Mouse (Mus musculus) heart, embryonic 11.5 days (tissue): ENCODE data around the gene Ndufb2. TPM values are rescaled to one million over a fixed set of nuclear protein-coding genes. Genes with fewer than 3 reads are reported as not detected.

Source experiments
- ATAC-seq: fragments of 200-750 bp; cut with Nextera tagmentation; replicated peaks from 2 replicates; pipeline ENCODE4 v1.8.0; 2017; ENCODE audit warnings: moderate library complexity; ENCODE audit not compliant: insufficient number of reproducible peaks, low FRiP score, low TSS enrichment
- H3K27ac ChIP-seq: fragments of 300-500 bp; sonication (generic); 2 replicates; pipeline ENCODE4 v1.5.1; 2014; ENCODE audit warnings: mild to moderate bottlenecking, low read depth, low read length
- H3K27me3 ChIP-seq: fragments of 300-500 bp; sonication (generic); 2 replicates; pipeline ENCODE4 v1.6.1; 2014; ENCODE audit warnings: mild to moderate bottlenecking, low read length, mixed read lengths; ENCODE audit not compliant: control insufficient read depth, insufficient read depth
- H3K36me3 ChIP-seq: fragments of 300-500 bp; sonication (generic); 2 replicates; pipeline ENCODE4 v1.6.1; 2014; ENCODE audit warnings: mild to moderate bottlenecking, low read length, moderate library complexity, mixed read lengths; ENCODE audit not compliant: control insufficient read depth, insufficient read depth
- H3K4me1 ChIP-seq: fragments of 300-500 bp; sonication (generic); 2 replicates; pipeline ENCODE4 v1.6.1; 2014; ENCODE audit warnings: low read length; ENCODE audit not compliant: control insufficient read depth, insufficient read depth
- H3K4me2 ChIP-seq: fragments of 300-500 bp; sonication (generic); 2 replicates; pipeline ENCODE4 v1.6.1; 2014; ENCODE audit warnings: mild to moderate bottlenecking, moderate library complexity
- H3K4me3 ChIP-seq: fragments of 300-500 bp; sonication (generic); 2 replicates; pipeline ENCODE4 v1.5.1; 2014; ENCODE audit warnings: low read depth, low read length
- H3K9ac ChIP-seq: fragments of 300-500 bp; sonication (generic); 2 replicates; pipeline ENCODE4 v1.6.1; 2014; ENCODE audit warnings: mild to moderate bottlenecking, low read depth, low read length, moderate library complexity
- H3K9me3 ChIP-seq: fragments of 300-500 bp; sonication (generic); replicated peaks from 2 replicates; pipeline ENCODE4 v1.6.1; 2016; ENCODE audit warnings: low read length; ENCODE audit not compliant: control insufficient read depth
- WGBS: fragments of 180-500 bp; shearing (Covaris S2); extraction: QIAGEN DNeasy Blood & Tissue Kit; methylation state at CpG from one replicate; pipeline ENCODE4 v1.1.7; 2014; ENCODE audit not compliant: insufficient replicate concordance; 5-methylcytosine and 5-hydroxymethylcytosine counted together
- polyA plus RNA-seq: library from polyadenylated mRNA; unstranded; fragments of >200 nt; fragmentation: Nextera tagmentation; extraction: Ambion mirVana; gene quantifications from 2 replicates; pipeline ENCODE4 v1.2.1, GENCODE M21; 2014

The Ndufb2 gene
- polyA plus RNA-seq, 1 experiment from 2014 or later, result 555 TPM

GRCm38 (mm10) chr6:39555648-39555945, 36.8 kb upstream of the Ndufb2 start:
- no peak for ATAC-seq
- WGBS, result 85% methylated on average over 2 of the region's 2 CpGs
- peak overlapping the region; percentile 95; the same call in 1 of the 2 replicates for H3K4me3 ChIP-seq
- H3K4me2 ChIP-seq, result peak overlapping the region; percentile 75
- no peaks in the 10 kb centered on the region for H3K27me3 ChIP-seq
- peaks cover 30% of the 10 kb centered on the region for H3K4me1 ChIP-seq
- no peak overlapping the region for H3K27ac ChIP-seq
- no peaks in the 10 kb centered on the region for H3K9me3 ChIP-seq
- no peak overlapping the region for H3K9ac ChIP-seq
- no peaks in the 10 kb centered on the region for H3K36me3 ChIP-seq

GRCm38 (mm10) chr6:39556900-39557659, 35.3 kb upstream of the Ndufb2 start:
- Histone ChIP-seq H3K4me3 (peak overlapping the region; percentile 95), H3K9me3 (no peaks in the 10 kb centered on the region), H3K36me3 (no peaks in the 10 kb centered on the region), H3K4me1 (peaks cover 29% of the 10 kb centered on the region), H3K27me3 (no peaks in the 10 kb centered on the region), H3K9ac (peak overlapping the region; percentile 87), H3K27ac (peak overlapping the region; percentile 77), H3K4me2 (peak overlapping the region; percentile 75)
- WGBS, result under 1% methylated on average over 53 of the region's 54 CpGs
- peak; percentile 50 for ATAC-seq

- Histone ChIP-seq H3K9ac (peak within 1 kb of the TSS; percentile 87), H3K27me3 (no peaks in the 10 kb centered on the region), H3K4me2 (peak within 1 kb of the TSS; percentile 75), H3K27ac (peak within 1 kb of the TSS; percentile 77), H3K36me3 (no peaks in the 10 kb centered on the region), H3K4me1 (peaks cover 23% of the 10 kb centered on the region), H3K9me3 (no peaks in the 10 kb centered on the region), H3K4me3 (peak within 1 kb of the TSS; percentile 95)
- peak; percentile 90 for ATAC-seq
- 1% methylated on average over 32 of the region's 50 CpGs for WGBS
Measured at GRCm38 (mm10) chr6:39557723-39558261, 34.6 kb upstream of the Ndufb2 start, which contains the start of gene Dennd2a. Gene Dennd2a (minus strand): TSS chr6:39557867.

GRCm38 (mm10) chr6:39559276-39559939, 33.0 kb upstream of the Ndufb2 start:
- WGBS, result 44% methylated on average over 6 of the region's 6 CpGs
- no peak overlapping the region for H3K9ac ChIP-seq
- no peak overlapping the region; the same call in 1 of the 2 replicates for H3K27ac ChIP-seq
- no peak overlapping the region for H3K4me3 ChIP-seq
- peaks cover 23% of the 10 kb centered on the region for H3K4me1 ChIP-seq
- no peaks in the 10 kb centered on the region for H3K9me3 ChIP-seq
- no peak for ATAC-seq
- no peak overlapping the region for H3K4me2 ChIP-seq
- no peaks in the 10 kb centered on the region for H3K36me3 ChIP-seq
- no peaks in the 10 kb centered on the region for H3K27me3 ChIP-seq

- Histone ChIP-seq H3K9ac (no peak overlapping the region), H3K27me3 (no peaks in the 10 kb centered on the region), H3K36me3 (no peaks in the 10 kb centered on the region), H3K4me3 (peak overlapping the region; percentile 28), H3K9me3 (no peaks in the 10 kb centered on the region), H3K4me2 (peak overlapping the region; percentile 63), H3K4me1 (peaks cover 5% of the 10 kb centered on the region; the same call in 1 of the 2 replicates), H3K27ac (no peak overlapping the region)
- 14% methylated on average over 23 of the region's 23 CpGs for WGBS
- peak; percentile 60 for ATAC-seq
Measured at GRCm38 (mm10) chr6:39562166-39563015, 30.0 kb upstream of the Ndufb2 start.

- Histone ChIP-seq H3K4me1 (no peaks in the 10 kb centered on the region), H3K27me3 (no peaks in the 10 kb centered on the region), H3K4me3 (no peak overlapping the region), H3K9ac (no peak overlapping the region), H3K27ac (no peak overlapping the region), H3K9me3 (no peaks in the 10 kb centered on the region), H3K4me2 (no peak overlapping the region), H3K36me3 (no peaks in the 10 kb centered on the region)
- ATAC-seq, result no peak
- 7% methylated on average over 5 of the region's 5 CpGs for WGBS
Measured at GRCm38 (mm10) chr6:39567528-39567927, 24.8 kb upstream of the Ndufb2 start.

- Histone ChIP-seq H3K4me2 (no peak overlapping the region), H3K27ac (no peak overlapping the region), H3K4me1 (peaks cover 12% of the 10 kb centered on the region), H3K9ac (no peak overlapping the region), H3K4me3 (no peak overlapping the region), H3K36me3 (no peaks in the 10 kb centered on the region), H3K9me3 (no peaks in the 10 kb centered on the region), H3K27me3 (no peaks in the 10 kb centered on the region)
- no peak for ATAC-seq
- WGBS, result 66% methylated on average over 3 of the region's 3 CpGs
Measured at GRCm38 (mm10) chr6:39570426-39570825, 21.9 kb upstream of the Ndufb2 start.
